In the genomic region with DNA sequence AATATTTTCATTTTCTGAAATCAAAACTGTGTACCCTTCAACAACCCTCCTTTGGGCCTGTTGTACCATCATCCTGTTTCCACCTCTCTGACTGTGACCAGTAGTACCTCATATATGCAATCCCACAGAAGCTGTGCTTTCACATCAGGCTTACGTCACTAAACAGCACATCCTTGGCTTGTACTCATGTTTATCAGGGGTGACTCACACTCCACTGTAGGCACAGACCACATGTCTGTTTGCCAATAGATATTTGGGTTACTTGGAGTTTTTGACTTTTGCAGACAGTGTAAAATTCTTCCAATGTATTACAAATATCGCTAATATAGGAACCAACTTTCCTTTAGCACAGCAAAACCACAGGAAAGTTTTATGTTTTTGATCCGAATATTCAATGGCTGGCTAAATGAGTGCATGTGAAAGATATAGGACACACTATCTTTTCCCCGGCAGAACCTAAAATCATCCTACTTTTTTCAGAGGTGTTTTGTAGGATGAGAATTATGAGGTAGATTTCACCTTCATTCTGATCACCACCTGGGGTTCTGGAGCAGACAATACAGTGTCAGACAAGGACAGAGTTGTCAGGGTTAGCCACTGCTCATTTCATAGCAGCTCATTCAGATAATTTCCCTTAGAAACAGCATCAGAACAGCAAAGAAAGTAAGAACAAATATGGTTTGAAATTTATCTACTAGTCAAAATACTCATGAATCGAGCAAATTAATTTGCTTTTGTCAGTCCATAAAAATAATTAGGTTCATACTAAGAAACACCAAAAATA, we compare ENCODE assay signal across 11 mouse cellular contexts. TPM values are rescaled to one million over a fixed set of nuclear protein-coding genes. Genes with fewer than 3 reads are reported as not detected.
DNase-seq lines count a peak whose midpoint lies in the region; ATAC-seq and TF ChIP-seq lines count a peak whose summit lies in the region.
"Had no signal": no experiment of that assay in that cellular context is flagged by ENCODE, and none has a peak within 500 bp of the region (broad histone marks: within the 10 kb centered on the region; RNA-seq: fewer than 3 reads in every experiment).

No protein-coding gene starts in this region.

- peak; percentile 99 for ATAC-seq in liver, embryonic 14.5 days (ENCODE audit: insufficient read depth)

- peak overlapping the region; percentile 58 for H3K9ac ChIP-seq in liver, embryonic 14.5 days (replicated peaks)
- H3K9ac ChIP-seq: limb, embryonic 13.5 days had no signal

- peak overlapping the region; percentile 91 for H3K27ac ChIP-seq in liver, embryonic 14.5 days
- H3K27ac ChIP-seq: hindbrain, embryonic 10.5 days; limb, embryonic 13.5 days had no signal

- no peak for TF ChIP-seq CTCF in liver, embryonic 14.5 days (IDR thresholded peaks at IDR 0.05; ENCODE audit: low read depth)

- H3K4me2 ChIP-seq in liver, embryonic 14.5 days (ENCODE audit: low read depth): peak overlapping the region; percentile 64
- H3K4me2 ChIP-seq: limb, embryonic 13.5 days had no signal

- TF ChIP-seq EP300 in liver, embryonic 14.5 days (IDR thresholded peaks at IDR 0.05; ENCODE audit: low read depth): peak; percentile 89

- no peaks in the 10 kb centered on the region for H3K27me3 ChIP-seq in liver, embryonic 14.5 days (ENCODE audit: control insufficient read depth, insufficient read depth, low read length)
- H3K27me3 ChIP-seq: limb, embryonic 13.5 days had no signal

- 31% methylated on average over 5 of the region's 5 CpGs for WGBS in liver, embryonic 14.5 days (ENCODE audit: insufficient replicate concordance)

- peaks cover 37 to 42% of the 10 kb centered on the region in 2 experiments for H3K4me1 ChIP-seq in liver, embryonic 14.5 days (replicated peaks; ENCODE audit: control insufficient read depth in 2 of 2, insufficient read depth in 2 of 2, low read length in 1 of 2)
- H3K4me1 ChIP-seq: hindbrain, embryonic 10.5 days; limb, embryonic 13.5 days had no signal

- peak; percentile 11 for DNase-seq in right cerebral cortex, adult 18-20 months
- no peak for DNase-seq in right cerebral cortex, adult 2 months (ENCODE audit: low spot score in 2 of 2)
- peak; percentile 53 for DNase-seq in brain, adult 2 months (ENCODE audit: low read depth, low spot score)
- DNase-seq in liver, embryonic 14.5 days (ENCODE audit: low read depth in 3 of 3, low spot score in 3 of 3): peak; percentile 75 to 83 (median 82)
- DNase-seq in telencephalon, adult 2 months (ENCODE audit: low read depth, low spot score): peak; percentile 9
- no peak for DNase-seq in urinary bladder, postnatal 4 days (ENCODE audit: low spot score in 2 of 2)
- DNase-seq in retina, postnatal 1 day: no peak
- no peak for DNase-seq in thymus, postnatal 36 days
- DNase-seq: cerebellum, postnatal 14 days had no signal

- peak overlapping the region in 1 of 2 experiments; percentile 21; a peak in 2 of 4 replicates for H3K4me3 ChIP-seq in liver, embryonic 14.5 days (ENCODE audit: insufficient read depth in 1 of 2, low read depth in 2 of 2, low read length in 2 of 2)
- H3K4me3 ChIP-seq: hindbrain, embryonic 10.5 days; limb, embryonic 13.5 days had no signal

- peaks cover 3% of the 10 kb centered on the region for H3K36me3 ChIP-seq in liver, embryonic 14.5 days (replicated peaks; ENCODE audit: control insufficient read depth, insufficient read depth, low read depth)

- H3K9me3 ChIP-seq in liver, embryonic 14.5 days (ENCODE audit: control insufficient read depth, low read length): no peaks in the 10 kb centered on the region
- H3K9me3 ChIP-seq: hindbrain, embryonic 10.5 days; limb, embryonic 13.5 days had no signal

RNA-seq across cellular contexts. Expression of gene Fars2, which starts 30.4 kb away (rescaled TPM):
- 15.2 and 18.8 TPM in 2 replicates for polyA plus RNA-seq in liver, embryonic 14.5 days (2012; rRNA removed)
- 23.0 and 29.8 TPM in 2 replicates for polyA plus RNA-seq in liver, embryonic 14.5 days (2014; fragmentation: Nextera tagmentation; extraction: Ambion mirVana)

RNA-seq across cellular contexts. Expression of gene Lyrm4, which starts 30.5 kb away (rescaled TPM):
- 5.2 and 6.8 TPM in 2 replicates for polyA plus RNA-seq in liver, embryonic 14.5 days (2012; rRNA removed)
- 28.2 and 28.8 TPM in 2 replicates for polyA plus RNA-seq in liver, embryonic 14.5 days (2014; fragmentation: Nextera tagmentation; extraction: Ambion mirVana)

Comparison
In these comparisons a context has a peak if more than half of its experiments do, and no peak if none do; other contexts are left out.
1. DNase-seq: peak in right cerebral cortex, adult 18-20 months (single experiment), brain, adult 2 months (single experiment), liver, embryonic 14.5 days (3 of 3) and telencephalon, adult 2 months (single experiment); none in right cerebral cortex, adult 2 months (0 of 2), urinary bladder, postnatal 4 days (0 of 2), retina, postnatal 1 day (single experiment) and thymus, postnatal 36 days (0 of 2).